Mouse (Mus musculus): ENCODE measurements at regions not wholly inside any gene's neighbourhood (a gene's known extent, or its start where the extent isn't known, plus 50 kb on each side); places are given as distances from the start of the nearest gene placed in this dataset.

DNA sequence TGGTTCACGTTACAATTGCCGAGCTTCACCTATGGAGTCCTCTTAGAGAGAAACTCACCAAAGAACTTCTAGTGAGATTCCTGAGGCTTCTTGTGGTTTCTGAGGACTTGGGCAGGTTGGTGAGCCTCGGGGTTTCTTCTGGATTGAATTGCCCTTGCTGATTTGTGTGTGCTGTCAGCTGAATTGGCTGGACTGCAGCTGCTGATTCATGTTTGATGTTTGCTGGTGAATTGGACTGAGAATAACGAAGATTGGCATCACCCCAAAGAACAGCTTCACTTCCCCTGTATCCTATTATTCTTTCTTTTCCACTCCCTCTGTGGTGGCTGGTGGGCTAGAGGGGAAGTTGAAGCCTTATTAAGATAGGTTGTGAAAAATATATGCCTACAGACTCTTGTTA, 158.4 kb downstream of the Syk start:
- Histone ChIP-seq H3K27me3 (no peaks in the 10 kb centered on the region), H3K4me3 (no peak overlapping the region), H3K4me2 (replicated peaks) (no peak overlapping the region), H3K9me3 (replicated peaks) (no peaks in the 10 kb centered on the region), H3K36me3 (no peaks in the 10 kb centered on the region), H3K4me1 (no peaks in the 10 kb centered on the region), H3K27ac (no peak overlapping the region), H3K9ac (no peak overlapping the region)
- ATAC-seq (ENCODE audit: low FRiP score): no peak
- WGBS: 83% methylated on average over 4 of the region's 4 CpGs

DNA sequence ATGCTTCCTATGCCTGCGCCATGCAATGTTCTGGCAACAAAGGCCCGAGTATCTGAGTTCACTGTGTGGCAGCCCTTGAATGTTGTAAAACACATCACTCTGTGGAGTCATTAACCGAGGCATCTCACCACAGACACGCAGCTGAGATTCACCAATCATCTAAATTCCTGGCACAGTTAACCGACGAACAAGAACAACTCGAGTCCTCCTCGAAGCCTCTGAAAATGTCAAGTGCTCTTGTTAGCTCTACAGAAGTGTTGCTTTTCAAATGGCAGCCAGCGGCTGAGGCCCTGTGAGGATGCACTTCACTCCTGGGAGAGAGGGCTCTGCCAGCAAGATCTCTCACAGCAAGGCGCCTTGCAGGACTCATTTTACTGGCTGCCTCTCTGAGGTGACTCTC, 173.0 kb downstream of the Syk start:
- H3K4me2 ChIP-seq (replicated peaks): no peak overlapping the region
- H3K9me3 ChIP-seq (replicated peaks): no peaks in the 10 kb centered on the region
- no peak overlapping the region for H3K4me3 ChIP-seq
- H3K27ac ChIP-seq: no peak overlapping the region
- no peaks in the 10 kb centered on the region for H3K36me3 ChIP-seq
- H3K9ac ChIP-seq: no peak overlapping the region
- H3K4me1 ChIP-seq: no peaks in the 10 kb centered on the region
- ATAC-seq (ENCODE audit: low FRiP score): no peak
- 69% methylated on average over 10 of the region's 10 CpGs for WGBS
- H3K27me3 ChIP-seq: no peaks in the 10 kb centered on the region

DNA sequence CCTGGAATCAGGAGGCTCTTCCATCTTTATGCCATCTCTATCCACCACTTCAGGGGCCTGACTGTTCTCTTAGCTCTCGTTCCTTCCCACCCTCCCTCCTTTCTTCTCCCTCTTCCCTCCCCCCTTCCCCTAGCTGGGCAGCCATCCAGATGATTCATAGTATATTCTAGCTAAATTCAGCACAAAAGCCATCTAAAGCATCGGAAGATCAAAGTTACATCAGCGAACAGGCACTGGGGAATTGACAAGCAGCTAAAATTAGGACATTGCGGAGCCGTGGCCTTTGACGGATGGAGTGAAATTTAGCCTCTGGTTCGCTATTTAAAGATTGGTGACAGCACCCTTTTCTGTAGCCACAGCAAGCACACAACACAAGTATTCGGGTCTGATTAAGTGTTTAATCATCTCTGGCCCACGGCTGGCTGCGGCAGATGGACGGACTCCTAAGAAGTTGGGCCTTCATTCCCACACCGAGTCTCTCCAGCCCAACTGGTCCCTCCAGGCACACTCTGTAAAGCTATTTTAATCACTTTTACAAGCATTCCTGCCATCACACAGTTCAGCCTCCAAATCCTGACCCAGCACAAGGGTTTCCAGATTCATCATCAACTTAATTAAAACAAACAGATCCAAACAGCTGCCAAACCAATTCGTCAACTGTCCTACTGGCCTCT, 163.8 kb downstream of the Auh start:
- ATAC-seq (ENCODE audit: low FRiP score): no peak
- Histone ChIP-seq H3K9me3 (replicated peaks) (no peaks in the 10 kb centered on the region), H3K4me2 (replicated peaks) (no peak overlapping the region), H3K27me3 (no peaks in the 10 kb centered on the region), H3K27ac (no peak overlapping the region), H3K4me3 (no peak overlapping the region), H3K36me3 (no peaks in the 10 kb centered on the region), H3K4me1 (peaks cover 13% of the 10 kb centered on the region), H3K9ac (no peak overlapping the region)
- 40% methylated on average over 13 of the region's 13 CpGs for WGBS

DNA sequence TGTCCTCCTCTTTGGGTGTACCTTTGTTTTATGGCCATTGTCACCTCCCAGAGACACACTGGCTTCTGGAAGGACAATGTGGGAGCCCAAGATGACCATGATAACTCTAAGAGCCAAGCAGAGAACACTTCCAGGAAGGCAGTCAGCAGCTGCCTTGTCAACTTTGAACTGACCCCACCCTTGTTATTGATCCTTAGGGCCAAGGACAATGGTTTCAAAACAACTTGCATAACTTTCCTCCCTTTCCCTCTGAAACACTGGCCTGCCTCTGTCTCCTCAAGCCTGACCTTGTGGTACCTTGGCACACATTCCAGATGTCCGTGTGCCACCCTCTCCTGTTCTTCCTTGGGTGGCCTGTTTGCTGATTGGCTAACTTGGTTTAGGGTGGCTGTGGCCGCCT, 163.2 kb downstream of the Auh start:
- no peak overlapping the region for H3K9ac ChIP-seq
- no peak overlapping the region for H3K4me3 ChIP-seq
- H3K27ac ChIP-seq: no peak overlapping the region
- no peaks in the 10 kb centered on the region for H3K27me3 ChIP-seq
- 81% methylated on average over 2 of the region's 2 CpGs for whole genome bisulfite sequencing
- ATAC-seq (ENCODE audit: low FRiP score): no peak
- H3K9me3 ChIP-seq (replicated peaks): no peaks in the 10 kb centered on the region
- H3K4me2 ChIP-seq (replicated peaks): no peak overlapping the region
- H3K36me3 ChIP-seq: no peaks in the 10 kb centered on the region
- H3K4me1 ChIP-seq: peaks cover 13% of the 10 kb centered on the region

DNA sequence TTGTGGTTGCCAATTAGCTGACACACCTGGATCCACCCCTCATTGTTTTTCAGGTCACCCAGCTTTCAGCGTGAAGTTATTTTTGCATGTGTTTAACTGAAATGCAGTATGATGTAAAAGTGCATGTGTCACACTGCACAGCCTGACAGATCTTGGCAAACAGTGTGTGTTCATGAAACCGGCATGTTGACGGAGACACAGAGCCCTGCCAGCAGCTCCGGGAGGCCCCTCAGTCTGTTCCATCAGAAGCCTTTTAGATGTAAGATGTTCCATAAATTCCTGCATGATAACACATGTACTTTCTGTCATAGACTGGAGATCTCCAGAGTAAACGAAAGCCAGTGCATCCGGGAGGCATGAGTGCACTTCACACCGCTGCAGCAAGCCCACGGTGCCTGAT, 159.5 kb downstream of the Auh start:
- Histone ChIP-seq H3K27me3 (no peaks in the 10 kb centered on the region), H3K9ac (no peak overlapping the region), H3K4me2 (replicated peaks) (no peak overlapping the region), H3K4me1 (peaks cover 12% of the 10 kb centered on the region), H3K27ac (no peak overlapping the region), H3K4me3 (no peak overlapping the region), H3K9me3 (replicated peaks) (no peaks in the 10 kb centered on the region), H3K36me3 (no peaks in the 10 kb centered on the region)
- WGBS: 94% methylated on average over 8 of the region's 8 CpGs
- no peak for ATAC-seq (ENCODE audit: low FRiP score)

DNA sequence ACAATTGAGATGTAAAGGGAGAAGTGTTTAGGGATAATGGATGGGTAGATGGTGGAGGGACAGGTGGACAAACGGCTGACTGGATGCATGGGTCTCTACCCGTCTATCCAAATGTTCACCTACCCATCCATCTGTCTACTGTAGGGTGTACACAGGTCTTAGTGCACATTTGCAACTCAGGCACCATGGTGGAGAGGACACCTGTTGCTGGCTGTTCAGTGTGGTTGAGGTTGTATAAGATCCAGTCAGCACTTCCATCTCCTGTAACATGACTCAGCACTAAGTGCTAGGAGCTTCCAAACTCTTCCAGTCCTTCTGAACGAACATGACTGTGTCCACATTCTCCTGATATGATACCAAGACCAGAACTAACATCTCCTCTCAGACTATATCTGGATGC, 158.0 kb downstream of the Auh start:
- H3K9ac ChIP-seq: no peak overlapping the region
- no peak overlapping the region for H3K4me2 ChIP-seq (replicated peaks)
- no peak overlapping the region for H3K4me3 ChIP-seq
- no peak for ATAC-seq (ENCODE audit: low FRiP score)
- WGBS: 96% methylated on average over 3 of the region's 3 CpGs
- H3K9me3 ChIP-seq (replicated peaks): no peaks in the 10 kb centered on the region
- no peaks in the 10 kb centered on the region for H3K27me3 ChIP-seq
- no peak overlapping the region for H3K27ac ChIP-seq
- H3K4me1 ChIP-seq: no peaks in the 10 kb centered on the region
- no peaks in the 10 kb centered on the region for H3K36me3 ChIP-seq

DNA sequence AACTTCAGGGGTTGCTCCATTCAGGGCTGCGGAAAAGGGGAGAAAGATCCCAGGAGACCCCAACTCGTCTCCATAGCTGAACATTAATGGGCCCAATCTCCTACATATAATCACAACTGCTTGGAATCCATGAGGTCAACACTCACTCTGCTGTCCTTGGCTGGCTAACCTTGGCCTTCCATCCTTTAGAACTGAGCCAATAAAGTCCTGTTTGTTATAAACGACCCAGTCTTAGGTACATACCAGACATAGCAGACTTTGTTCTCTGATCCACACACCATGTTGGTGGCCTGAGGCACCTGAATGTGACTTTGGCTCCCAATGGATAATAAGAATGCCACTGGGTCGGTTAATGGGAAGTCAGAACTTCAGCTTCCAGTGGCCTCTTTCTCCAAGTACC, 157.4 kb downstream of the Auh start:
- Histone ChIP-seq H3K4me2 (replicated peaks) (no peak overlapping the region), H3K4me3 (no peak overlapping the region), H3K4me1 (no peaks in the 10 kb centered on the region), H3K9me3 (replicated peaks) (no peaks in the 10 kb centered on the region), H3K27ac (no peak overlapping the region), H3K9ac (no peak overlapping the region), H3K27me3 (no peaks in the 10 kb centered on the region), H3K36me3 (no peaks in the 10 kb centered on the region)
- WGBS: 76% methylated on average over 4 of the region's 4 CpGs
- ATAC-seq (ENCODE audit: low FRiP score): no peak

DNA sequence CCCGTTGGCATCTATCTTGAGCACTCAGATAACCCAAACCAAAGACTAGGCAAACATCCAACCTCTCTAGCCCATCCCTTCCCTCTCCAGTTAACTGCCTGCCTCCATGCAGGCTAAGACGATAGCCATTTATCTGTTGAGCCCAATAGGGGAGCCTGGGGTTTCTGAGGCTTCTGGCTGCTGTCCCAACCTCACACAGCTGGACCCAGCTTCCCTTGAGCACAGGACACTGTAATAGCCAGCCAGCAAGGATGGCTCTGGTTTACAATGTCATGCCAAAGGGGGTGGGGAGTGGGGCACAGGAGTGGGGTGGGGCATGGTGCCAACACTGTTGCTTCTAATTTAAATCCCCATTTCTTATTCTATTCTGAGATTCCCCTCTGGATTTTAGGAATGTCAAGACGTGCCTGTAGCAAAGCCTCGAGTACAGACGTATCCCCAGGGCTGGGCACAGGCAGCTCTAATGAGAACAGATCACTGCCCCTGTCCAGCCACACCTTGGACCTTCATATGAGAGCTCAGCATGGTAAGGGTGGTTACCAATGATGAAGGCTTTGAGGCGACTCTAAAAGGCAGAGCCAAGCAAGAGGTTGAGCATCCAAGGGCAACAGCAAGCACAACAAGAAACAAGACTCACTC, 152.0 kb downstream of the Auh start:
- Histone ChIP-seq H3K4me3 (no peak overlapping the region), H3K4me2 (replicated peaks) (no peak overlapping the region), H3K9ac (no peak overlapping the region), H3K27me3 (no peaks in the 10 kb centered on the region), H3K4me1 (no peaks in the 10 kb centered on the region), H3K36me3 (no peaks in the 10 kb centered on the region), H3K27ac (no peak overlapping the region), H3K9me3 (replicated peaks) (no peaks in the 10 kb centered on the region)
- WGBS: 73% methylated on average over 6 of the region's 6 CpGs
- ATAC-seq (ENCODE audit: low FRiP score): no peak

DNA sequence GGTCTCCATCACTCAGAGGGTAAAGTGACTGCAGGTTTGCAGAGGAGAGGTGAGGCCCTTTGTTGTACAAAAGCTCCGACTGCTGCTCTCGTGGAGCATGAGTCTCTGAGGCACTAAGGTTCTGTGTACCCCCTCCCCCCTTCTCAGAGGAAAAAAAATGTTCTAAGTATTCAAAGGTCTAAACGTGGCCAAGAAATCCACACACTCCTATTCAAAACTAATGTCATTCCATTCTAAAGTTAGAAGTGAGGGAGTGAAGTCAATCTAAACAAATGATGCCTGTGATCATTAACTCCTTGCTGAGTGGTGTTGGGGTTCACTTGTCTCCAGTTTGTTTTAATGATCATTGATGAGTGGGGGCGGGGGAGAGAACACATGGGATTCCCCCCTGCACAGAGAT, 150.6 kb downstream of the Auh start:
- Histone ChIP-seq H3K9me3 (replicated peaks) (no peaks in the 10 kb centered on the region), H3K4me1 (no peaks in the 10 kb centered on the region), H3K27me3 (no peaks in the 10 kb centered on the region), H3K4me2 (replicated peaks) (no peak overlapping the region), H3K9ac (no peak overlapping the region), H3K4me3 (no peak overlapping the region), H3K27ac (no peak overlapping the region), H3K36me3 (no peaks in the 10 kb centered on the region)
- no peak for ATAC-seq (ENCODE audit: low FRiP score)
- 34% methylated on average over 4 of the region's 4 CpGs for WGBS

Data from hindbrain, embryonic 12.5 days (tissue).